Mouse (Mus musculus): Measurements from ENCODE around the gene Cmbl. TPM values are rescaled to one million over a fixed set of nuclear protein-coding genes. Genes with fewer than 3 reads are reported as not detected.
"Not testable (repeated sequence)": the region's sequence is repeated elsewhere in the genome, so short reads cannot be mapped to it uniquely, and the experiment has no call there.

Gene Cmbl
- polyA plus RNA-seq, 1 experiment from 2014 or later: 6.6 TPM

GRCm38 (mm10) chr15:31563577-31564546 is 1.3 kb upstream of the Cmbl start:
- no peak overlapping the region for H3K9ac ChIP-seq
- no peaks in the 10 kb centered on the region for H3K36me3 ChIP-seq
- H3K4me1 ChIP-seq (replicated peaks): peaks cover 14% of the 10 kb centered on the region
- H3K27me3 ChIP-seq (replicated peaks): no peaks in the 10 kb centered on the region
- ATAC-seq (ENCODE audit: insufficient number of reproducible peaks, low FRiP score): no peak
- no peak overlapping the region for H3K4me3 ChIP-seq
- no peak overlapping the region for H3K27ac ChIP-seq (ENCODE audit: poor library complexity, severe bottlenecking)
- peaks cover 5% of the 10 kb centered on the region; the same call in 1 of the 2 replicates for H3K9me3 ChIP-seq (replicated peaks)
- 51% methylated on average over 19 of the region's 19 CpGs for WGBS
- peak overlapping the region; percentile 34 for H3K4me2 ChIP-seq

DNA sequence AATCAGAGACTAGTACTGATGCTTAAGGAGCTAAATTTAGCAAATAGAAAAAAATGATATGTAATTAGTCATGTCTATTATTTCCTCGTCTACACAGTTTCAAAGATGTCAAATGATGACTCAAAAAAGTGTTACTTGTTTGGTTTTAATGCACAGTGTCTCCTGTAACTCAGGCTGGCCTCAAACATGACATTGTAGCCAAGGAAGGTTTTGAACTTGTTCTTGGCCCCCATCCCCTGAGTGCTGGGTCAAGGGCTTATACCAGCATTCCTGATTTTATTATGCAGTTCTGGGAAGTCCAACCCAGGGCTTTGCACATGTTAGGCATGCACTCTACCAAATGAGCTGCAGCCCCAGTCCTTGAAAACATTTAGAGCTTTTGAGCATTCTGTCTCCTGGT is 597 bp downstream of the Cmbl start:
- WGBS: 64% methylated on average over 1 of the region's 1 CpGs
- Histone ChIP-seq H3K36me3 (no peaks in the 10 kb centered on the region), H3K4me1 (replicated peaks) (peaks cover 22% of the 10 kb centered on the region), H3K4me2 (no peak overlapping the region), H3K9ac (no peak overlapping the region), H3K27ac (ENCODE audit: poor library complexity, severe bottlenecking) (no peak overlapping the region), H3K27me3 (replicated peaks) (no peaks in the 10 kb centered on the region), H3K9me3 (replicated peaks) (no peaks in the 10 kb centered on the region), H3K4me3 (no peak overlapping the region)
- ATAC-seq (ENCODE audit: insufficient number of reproducible peaks, low FRiP score): no peak

GRCm38 (mm10) chr15:31567431-31567830 is 2.2 kb downstream of the Cmbl start:
- H3K27me3 ChIP-seq (replicated peaks): no peaks in the 10 kb centered on the region
- 60% methylated on average over 7 of the region's 7 CpGs for WGBS
- ATAC-seq (ENCODE audit: insufficient number of reproducible peaks, low FRiP score): no peak

GRCm38 (mm10) chr15:31568581-31568996 is 3.4 kb downstream of the Cmbl start:
- ATAC-seq (ENCODE audit: insufficient number of reproducible peaks, low FRiP score): peak; percentile 88
- H3K4me3 ChIP-seq: peak overlapping the region; percentile 9
- H3K9ac ChIP-seq: peak overlapping the region; percentile 3; the same call in 1 of the 2 replicates
- H3K4me2 ChIP-seq: peak overlapping the region; percentile 51
- H3K27ac ChIP-seq (ENCODE audit: poor library complexity, severe bottlenecking): peak overlapping the region; percentile 48
- no peaks in the 10 kb centered on the region for H3K36me3 ChIP-seq
- 7% methylated on average over 12 of the region's 12 CpGs for WGBS
- no peaks in the 10 kb centered on the region for H3K27me3 ChIP-seq (replicated peaks)
- H3K9me3 ChIP-seq (replicated peaks): no peaks in the 10 kb centered on the region
- peaks cover 16% of the 10 kb centered on the region for H3K4me1 ChIP-seq (replicated peaks)

More at GRCm38 (mm10) chr15:31567431-31567830, 2.2 kb downstream of the Cmbl start:
- H3K36me3 ChIP-seq: no peaks in the 10 kb centered on the region
- H3K4me3 ChIP-seq: no peak overlapping the region
- H3K9ac ChIP-seq: no peak overlapping the region
- H3K4me2 ChIP-seq: no peak overlapping the region
- H3K27ac ChIP-seq (ENCODE audit: poor library complexity, severe bottlenecking): no peak overlapping the region
- peaks cover 22% of the 10 kb centered on the region for H3K4me1 ChIP-seq (replicated peaks)
- H3K9me3 ChIP-seq (replicated peaks): no peaks in the 10 kb centered on the region

- H3K27me3 ChIP-seq (replicated peaks): no peaks in the 10 kb centered on the region
- no peaks in the 10 kb centered on the region for H3K36me3 ChIP-seq
- H3K4me3 ChIP-seq: no peak overlapping the region
- H3K4me2 ChIP-seq: no peak overlapping the region
- ATAC-seq (ENCODE audit: insufficient number of reproducible peaks, low FRiP score): no peak
- H3K4me1 ChIP-seq (replicated peaks): peaks cover 16% of the 10 kb centered on the region
- WGBS: 56% methylated on average over 9 of the region's 9 CpGs
- H3K27ac ChIP-seq (ENCODE audit: poor library complexity, severe bottlenecking): no peak overlapping the region
- H3K9ac ChIP-seq: no peak overlapping the region
- no peaks in the 10 kb centered on the region for H3K9me3 ChIP-seq (replicated peaks)
Observed at GRCm38 (mm10) chr15:31569325-31570022, 4.3 kb downstream of the Cmbl start.

DNA sequence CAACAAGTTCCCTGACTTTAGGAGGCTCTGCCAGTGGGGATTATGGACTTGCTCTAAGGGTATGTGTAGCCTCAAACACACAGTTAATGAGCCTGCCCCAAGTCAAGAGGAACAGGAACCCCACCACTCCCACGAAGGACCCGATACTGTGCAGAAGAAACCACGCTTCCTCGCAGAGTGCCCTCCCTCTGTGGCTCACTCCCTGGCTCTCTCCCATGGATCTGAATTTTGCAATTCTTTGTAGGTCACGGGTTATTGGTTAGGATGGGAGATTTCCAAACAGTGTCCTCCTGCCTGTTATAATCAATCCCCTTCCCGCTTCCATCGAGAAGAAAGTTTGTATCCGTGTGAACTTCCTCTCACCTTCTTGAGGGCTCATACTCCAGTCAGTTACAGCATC is 5.8 kb downstream of the Cmbl start:
- H3K27ac ChIP-seq (ENCODE audit: poor library complexity, severe bottlenecking): no peak overlapping the region
- 86% methylated on average over 8 of the region's 8 CpGs for WGBS
- H3K36me3 ChIP-seq: no peaks in the 10 kb centered on the region
- H3K4me3 ChIP-seq: no peak overlapping the region
- no peak for ATAC-seq (ENCODE audit: insufficient number of reproducible peaks, low FRiP score)
- H3K4me2 ChIP-seq: no peak overlapping the region
- no peaks in the 10 kb centered on the region for H3K9me3 ChIP-seq (replicated peaks)
- H3K4me1 ChIP-seq (replicated peaks): peaks cover 16% of the 10 kb centered on the region
- no peak overlapping the region for H3K9ac ChIP-seq
- no peaks in the 10 kb centered on the region for H3K27me3 ChIP-seq (replicated peaks)

- 84% methylated on average over 16 of the region's 16 CpGs for WGBS
- H3K4me3 ChIP-seq: no peak overlapping the region
- no peaks in the 10 kb centered on the region for H3K9me3 ChIP-seq (replicated peaks)
- H3K4me2 ChIP-seq: no peak overlapping the region
- H3K36me3 ChIP-seq: no peaks in the 10 kb centered on the region
- H3K27me3 ChIP-seq (replicated peaks): no peaks in the 10 kb centered on the region
- H3K9ac ChIP-seq: no peak overlapping the region
- ATAC-seq (ENCODE audit: insufficient number of reproducible peaks, low FRiP score): no peak
- no peak overlapping the region for H3K27ac ChIP-seq (ENCODE audit: poor library complexity, severe bottlenecking)
- H3K4me1 ChIP-seq (replicated peaks): peaks cover 16% of the 10 kb centered on the region
Observed at GRCm38 (mm10) chr15:31571906-31572722, 6.9 kb downstream of the Cmbl start.

- H3K27ac ChIP-seq (ENCODE audit: poor library complexity, severe bottlenecking): no peak overlapping the region
- no peaks in the 10 kb centered on the region for H3K9me3 ChIP-seq (replicated peaks)
- ATAC-seq (ENCODE audit: insufficient number of reproducible peaks, low FRiP score): no peak
- no peaks in the 10 kb centered on the region for H3K36me3 ChIP-seq
- H3K4me2 ChIP-seq: no peak overlapping the region
- H3K4me1 ChIP-seq (replicated peaks): peaks cover 13% of the 10 kb centered on the region
- no peaks in the 10 kb centered on the region for H3K27me3 ChIP-seq (replicated peaks)
- WGBS: 47% methylated on average over 4 of the region's 4 CpGs
- no peak overlapping the region for H3K4me3 ChIP-seq
- no peak overlapping the region for H3K9ac ChIP-seq
Observed at GRCm38 (mm10) chr15:31573287-31573686, 8.1 kb downstream of the Cmbl start.

DNA sequence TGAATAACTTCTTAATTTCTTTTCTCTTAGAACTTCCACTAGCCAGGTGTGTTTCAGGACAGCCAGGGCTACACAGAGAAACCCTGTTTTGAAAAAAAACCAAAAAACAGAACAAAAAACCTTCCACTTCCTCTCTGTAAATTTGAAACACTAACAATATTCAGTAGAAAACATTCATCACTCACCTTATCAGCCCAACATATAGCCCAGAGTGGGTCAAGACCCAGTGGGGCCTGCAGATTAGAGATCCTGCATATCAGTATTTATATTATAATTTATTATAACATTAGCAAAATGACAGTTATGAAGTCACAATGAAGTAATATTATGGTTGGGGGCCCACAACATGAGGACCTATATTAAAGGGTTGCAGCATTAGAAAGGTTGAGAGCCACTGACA is 8.5 kb downstream of the Cmbl start:
- no peaks in the 10 kb centered on the region for H3K9me3 ChIP-seq (replicated peaks)
- H3K27ac ChIP-seq (ENCODE audit: poor library complexity, severe bottlenecking): no peak overlapping the region
- no peaks in the 10 kb centered on the region for H3K27me3 ChIP-seq (replicated peaks)
- H3K36me3 ChIP-seq: no peaks in the 10 kb centered on the region
- no peak for ATAC-seq (ENCODE audit: insufficient number of reproducible peaks, low FRiP score)
- no peak overlapping the region for H3K9ac ChIP-seq
- H3K4me2 ChIP-seq: no peak overlapping the region
- no peak overlapping the region for H3K4me3 ChIP-seq
- peaks cover 10% of the 10 kb centered on the region for H3K4me1 ChIP-seq (replicated peaks)

DNA sequence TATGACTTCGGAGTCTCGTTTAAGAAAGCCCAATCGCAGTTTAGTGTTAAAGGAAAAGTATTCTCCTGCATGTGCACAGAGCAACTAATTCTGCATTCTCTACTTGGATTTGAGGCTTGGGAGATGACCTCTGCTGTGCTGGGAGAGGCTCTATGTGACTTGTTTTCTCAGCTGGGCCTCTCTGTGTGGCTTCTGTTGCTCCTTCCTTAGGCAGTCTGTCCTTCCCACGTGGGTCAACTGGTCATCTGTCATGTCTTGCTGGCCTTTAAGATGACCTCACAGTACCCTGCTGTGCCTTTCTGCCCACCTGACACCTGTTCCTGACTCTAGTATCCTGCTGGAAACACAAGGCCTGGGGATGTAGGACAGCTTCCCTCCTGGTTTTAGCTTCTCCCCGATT is 10.9 kb downstream of the Cmbl start:
- ATAC-seq (ENCODE audit: insufficient number of reproducible peaks, low FRiP score): no peak
- no peak overlapping the region for H3K4me2 ChIP-seq
- no peak overlapping the region for H3K9ac ChIP-seq
- H3K27ac ChIP-seq (ENCODE audit: poor library complexity, severe bottlenecking): no peak overlapping the region
- H3K9me3 ChIP-seq (replicated peaks): no peaks in the 10 kb centered on the region
- H3K36me3 ChIP-seq: no peaks in the 10 kb centered on the region
- H3K4me1 ChIP-seq (replicated peaks): no peaks in the 10 kb centered on the region
- no peaks in the 10 kb centered on the region for H3K27me3 ChIP-seq (replicated peaks)
- no peak overlapping the region for H3K4me3 ChIP-seq
- 67% methylated on average over 5 of the region's 5 CpGs for WGBS

GRCm38 (mm10) chr15:31581086-31581485 is 15.9 kb downstream of the Cmbl start:
- not testable (repeated sequence) for H3K4me3 ChIP-seq; H3K27me3 ChIP-seq (replicated peaks); H3K36me3 ChIP-seq; H3K9me3 ChIP-seq (replicated peaks); H3K27ac ChIP-seq (ENCODE audit: poor library complexity, severe bottlenecking); ATAC-seq (ENCODE audit: insufficient number of reproducible peaks, low FRiP score); H3K4me2 ChIP-seq; H3K9ac ChIP-seq
- 81% methylated on average over 2 of the region's 2 CpGs for WGBS
- peaks cover 13% of the 10 kb centered on the region for H3K4me1 ChIP-seq (replicated peaks)
